Mouse (Mus musculus): Measurements from ENCODE around the gene Pelp1. TPM values are rescaled to one million over a fixed set of nuclear protein-coding genes. Genes with fewer than 3 reads are reported as not detected.

The Pelp1 gene
- 16.2 TPM for polyA plus RNA-seq (2017; shearing (Covaris generic))

DNA sequence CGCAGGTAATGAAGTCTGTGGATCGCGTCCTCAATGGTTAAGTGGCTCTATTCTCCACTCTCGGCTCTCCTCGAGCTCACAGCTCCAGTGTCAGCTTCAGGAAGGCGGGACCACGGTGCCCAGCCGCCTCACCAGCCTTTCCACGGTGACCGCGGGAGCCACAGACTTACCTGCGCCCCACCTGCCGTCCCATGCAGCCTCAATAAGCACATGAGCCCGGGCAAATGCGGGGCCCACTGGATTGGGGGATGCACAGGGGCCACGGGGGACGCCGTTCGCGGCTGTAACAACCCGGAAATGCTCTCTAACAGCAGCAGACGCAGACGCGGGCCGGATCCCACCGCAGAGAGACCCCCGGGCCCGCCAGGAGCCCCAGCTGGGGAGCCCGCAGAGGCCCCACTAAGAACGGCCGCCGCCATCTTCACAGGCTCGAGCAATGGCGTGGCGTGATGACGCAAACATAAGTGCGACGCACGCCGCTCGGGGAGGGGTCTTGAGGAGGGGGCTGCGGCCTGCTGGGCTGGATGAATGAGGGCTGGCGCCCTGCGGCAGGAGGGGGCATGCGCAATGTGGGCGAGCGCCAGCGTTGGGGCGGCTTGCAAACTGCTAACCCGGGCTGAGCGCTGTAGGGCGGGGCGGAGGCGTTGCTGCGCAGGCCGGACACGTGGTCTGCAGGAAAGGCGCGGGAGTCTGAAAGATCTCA lies at the start of gene Pelp1:
TSS of gene Pelp1 (minus strand) at position 438 of the 703 bp plus-strand sequence.

DNA sequence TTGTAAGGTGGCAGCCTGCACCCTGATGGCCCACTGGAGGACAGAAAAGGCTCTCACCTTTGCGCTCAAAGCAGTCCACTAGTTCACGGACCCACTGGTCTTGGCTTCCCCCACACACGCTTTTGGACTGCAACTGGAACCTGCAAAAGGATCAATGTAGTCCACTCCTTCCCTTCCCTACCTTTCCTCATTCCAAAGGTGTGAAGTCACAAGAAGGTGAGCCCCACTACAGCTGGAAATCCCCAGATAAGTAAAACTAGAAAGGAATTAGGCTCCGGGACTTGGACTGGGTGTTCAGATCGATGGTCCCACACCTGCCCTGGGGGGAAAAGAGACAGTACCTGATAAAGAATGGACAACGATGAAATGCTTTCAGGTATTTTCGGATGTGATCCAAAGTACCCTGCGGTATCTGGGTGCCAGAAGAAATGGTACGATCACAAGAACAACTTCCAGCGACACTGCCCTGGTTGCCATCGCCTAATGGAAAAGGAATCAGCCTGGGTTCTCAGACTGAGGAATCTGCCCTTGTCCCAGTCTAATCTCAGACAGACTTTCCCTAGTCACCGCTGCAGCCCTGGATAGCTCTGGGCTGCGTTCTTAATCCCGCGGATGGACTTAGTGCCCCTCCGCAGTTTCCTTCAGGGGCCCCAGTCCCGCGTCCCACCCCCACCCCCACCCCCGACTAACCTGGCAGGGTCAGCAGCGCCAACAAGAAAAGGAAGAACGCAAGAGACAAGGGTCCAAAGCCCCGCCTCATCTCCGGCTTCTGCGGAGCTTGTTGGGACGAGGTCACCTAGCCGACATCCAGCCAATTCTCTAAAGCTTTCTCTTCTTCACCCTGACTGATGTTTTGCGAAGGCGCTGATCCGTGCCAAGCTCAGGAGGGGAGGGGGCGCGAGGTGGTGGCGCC lies 49.1 kb upstream of the Pelp1 start, which contains the start of gene Zmynd15:
TSS of gene Zmynd15 (plus strand) at position 746 of the 913 bp plus-strand sequence.

DNA sequence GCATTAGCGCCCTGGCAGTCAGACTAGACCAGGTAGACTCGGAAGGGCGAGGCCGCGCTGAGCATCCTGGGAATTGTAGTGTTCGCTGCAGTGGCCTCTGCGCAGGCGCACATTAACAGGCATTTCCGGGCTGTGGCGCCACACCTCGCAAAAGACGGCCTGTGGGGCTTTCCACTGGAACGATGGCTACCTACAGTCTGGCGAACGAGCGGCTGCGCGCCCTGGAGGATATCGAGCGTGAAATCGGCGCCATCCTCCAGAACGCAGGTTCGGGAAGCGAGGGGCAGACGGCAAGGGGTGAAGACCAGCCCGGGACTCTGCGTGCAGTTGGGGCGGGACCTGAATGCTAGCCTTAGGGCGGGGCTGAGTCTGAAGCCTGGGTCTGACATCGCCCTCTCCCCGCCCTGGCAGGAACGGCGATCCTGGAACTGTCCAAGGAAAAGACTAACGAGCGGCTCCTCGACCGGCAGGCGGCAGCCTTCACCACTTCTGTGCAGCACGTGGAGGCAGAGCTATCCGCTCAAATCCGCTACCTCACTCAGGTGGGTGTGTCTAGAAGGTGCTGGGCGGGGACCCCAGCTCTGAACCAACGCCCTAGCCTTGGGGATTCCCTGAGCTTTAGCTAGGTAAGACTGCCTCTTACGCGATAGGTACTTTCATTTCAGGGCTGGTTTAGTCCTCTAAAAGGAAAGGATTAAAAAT lies 42.1 kb upstream of the Pelp1 start, which contains the start of gene Med11:
TSS of gene Med11 (plus strand) at position 123 of the 702 bp plus-strand sequence.

DNA sequence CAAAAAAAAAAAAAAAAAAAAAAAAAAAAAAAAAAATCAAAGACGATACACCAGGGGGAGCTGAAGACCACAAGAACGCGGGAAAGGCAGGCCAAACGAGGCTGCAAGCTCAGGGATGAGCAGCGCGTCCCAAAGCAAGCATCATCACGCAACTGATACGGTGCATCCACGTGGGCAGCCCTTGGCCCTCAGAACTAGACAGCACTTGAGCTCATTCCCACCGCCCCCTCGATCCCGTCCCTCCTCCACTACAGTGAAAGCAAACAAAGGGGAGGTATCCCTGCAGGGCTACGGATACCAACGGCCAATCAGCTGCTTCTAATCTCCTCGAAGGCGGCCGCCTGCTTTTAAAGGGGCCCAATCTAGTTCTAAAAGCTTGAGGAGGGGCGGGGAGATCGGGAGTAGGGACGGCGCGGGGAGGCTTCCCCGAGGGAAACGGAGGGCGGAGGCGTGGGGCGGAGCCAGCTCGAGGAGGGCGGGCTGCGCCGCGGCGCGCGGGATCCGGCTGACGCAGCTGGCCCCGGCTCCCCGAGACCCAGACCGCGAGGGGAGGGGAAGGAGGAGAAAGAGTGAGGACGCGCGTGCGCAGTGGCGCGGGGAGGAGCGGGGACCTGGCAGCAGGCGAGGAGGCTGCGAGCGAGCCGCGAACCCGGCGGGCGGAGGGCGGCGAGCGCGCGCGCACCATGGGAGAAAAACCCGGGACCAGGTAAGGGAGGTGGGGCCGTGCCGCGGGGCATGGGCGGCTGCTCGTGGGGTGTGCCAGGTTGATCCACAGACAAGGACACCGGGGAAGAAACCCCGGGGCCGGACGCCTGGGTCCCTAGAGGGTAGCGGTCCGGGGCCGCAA lies 22.4 kb upstream of the Pelp1 start, which contains the start of gene Arrb2:
TSS of gene Arrb2 (plus strand) at position 588 of the 847 bp plus-strand sequence.

DNA sequence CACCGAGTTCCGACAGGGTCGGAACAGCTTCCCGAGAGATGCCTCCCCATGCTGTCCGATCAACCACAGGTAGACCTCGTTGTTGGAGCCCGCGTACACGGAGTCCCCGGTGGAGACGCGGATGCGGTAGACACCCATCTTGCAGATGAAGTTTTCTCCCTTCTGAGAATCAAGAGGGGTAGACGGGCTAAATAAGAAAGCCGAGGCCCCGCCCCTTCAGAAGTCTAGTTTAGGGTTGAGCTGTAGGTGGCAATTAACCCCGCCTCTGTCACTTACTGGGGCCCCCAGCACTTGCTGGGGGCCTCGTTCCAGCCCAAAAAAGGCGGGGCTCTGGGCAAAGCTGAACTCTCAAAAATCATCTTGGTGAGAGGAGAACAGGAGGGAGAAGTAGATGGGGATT lies 58.0 kb downstream of the Pelp1 start, which contains the start of gene Alox15:
TSS of gene Alox15 (minus strand) at position 164 of the 400 bp plus-strand sequence.

Other genes starting within 250 kb of the Pelp1 start
- not detected for gene Slc16a11, start 197.3 kb downstream of the Pelp1 start, polyA plus RNA-seq (2017; shearing (Covaris generic))
- gene Slc16a13, start 189.0 kb downstream of the Pelp1 start, polyA plus RNA-seq (2017; shearing (Covaris generic)): 4.2 TPM
- gene Bcl6b, start 180.2 kb downstream of the Pelp1 start, polyA plus RNA-seq (2017; shearing (Covaris generic)): 0.11 TPM
- gene 0610010K14Rik, start 172.1 kb downstream of the Pelp1 start, polyA plus RNA-seq (2017; shearing (Covaris generic)): 189 TPM
- gene Gm21988, start 170.2 kb downstream of the Pelp1 start, polyA plus RNA-seq (2017; shearing (Covaris generic)): 4.1 TPM
- 325 TPM for gene Rnasek, start 170.2 kb downstream of the Pelp1 start, polyA plus RNA-seq (2017; shearing (Covaris generic))
- 0.12 TPM for gene Alox12, start 154.7 kb downstream of the Pelp1 start, polyA plus RNA-seq (2017; shearing (Covaris generic))
- not detected for gene Alox12e, start 87.4 kb downstream of the Pelp1 start, polyA plus RNA-seq (2017; shearing (Covaris generic))
- 0.41 TPM for gene Alox15, start 58.0 kb downstream of the Pelp1 start, polyA plus RNA-seq (2017; shearing (Covaris generic))
- 189 TPM for gene Arrb2, start 22.6 kb upstream of the Pelp1 start, polyA plus RNA-seq (2017; shearing (Covaris generic))
- 92.8 TPM for gene Med11, start 41.9 kb upstream of the Pelp1 start, polyA plus RNA-seq (2017; shearing (Covaris generic))
- not detected for gene Zmynd15, start 49.4 kb upstream of the Pelp1 start, polyA plus RNA-seq (2017; shearing (Covaris generic))
- 1.0 TPM for gene Cxcl16, start 50.0 kb upstream of the Pelp1 start, polyA plus RNA-seq (2017; shearing (Covaris generic))
- 3.0 TPM for gene Tm4sf5, start 95.2 kb upstream of the Pelp1 start, polyA plus RNA-seq (2017; shearing (Covaris generic))
- not detected for gene Vmo1, start 104.6 kb upstream of the Pelp1 start, polyA plus RNA-seq (2017; shearing (Covaris generic))
- gene Gltpd2, start 109.2 kb upstream of the Pelp1 start, polyA plus RNA-seq (2017; shearing (Covaris generic)): not detected
- gene Psmb6, start 115.3 kb upstream of the Pelp1 start, polyA plus RNA-seq (2017; shearing (Covaris generic)): 416 TPM
- not detected for gene Gm40193, start 122.9 kb upstream of the Pelp1 start, polyA plus RNA-seq (2017; shearing (Covaris generic))
- 2.6 TPM for gene Pld2, start 130.0 kb upstream of the Pelp1 start, polyA plus RNA-seq (2017; shearing (Covaris generic))
- 8.6 TPM for gene Mink1, start 152.8 kb upstream of the Pelp1 start, polyA plus RNA-seq (2017; shearing (Covaris generic))
- 0.50 TPM for gene 4930544D05Rik, start 205.8 kb upstream of the Pelp1 start, polyA plus RNA-seq (2017; shearing (Covaris generic))
- gene Chrne, start 209.2 kb upstream of the Pelp1 start, polyA plus RNA-seq (2017; shearing (Covaris generic)): 2.3 TPM
- gene Gp1ba, start 229.1 kb upstream of the Pelp1 start, polyA plus RNA-seq (2017; shearing (Covaris generic)): 0.10 TPM
- 454 TPM for gene Rnf167, start 237.2 kb upstream of the Pelp1 start, polyA plus RNA-seq (2017; shearing (Covaris generic))
- gene Slc25a11, start 237.4 kb upstream of the Pelp1 start, polyA plus RNA-seq (2017; shearing (Covaris generic)): 131 TPM
- gene Pfn1, start 244.6 kb upstream of the Pelp1 start, polyA plus RNA-seq (2017; shearing (Covaris generic)): 2,554 TPM
- 22.9 TPM for gene Eno3, start 247.2 kb upstream of the Pelp1 start, polyA plus RNA-seq (2017; shearing (Covaris generic))

Data from CD4-positive, CD25-positive, alpha-beta regulatory T cell, adult 9 weeks (primary cell).